Mouse (Mus musculus): Measurements from ENCODE around the gene Cxadr. TPM values are rescaled to one million over a fixed set of nuclear protein-coding genes. Genes with fewer than 3 reads are reported as not detected.

Gene Cxadr
- 67.1 and 76.9 TPM in 2 replicates for polyA plus RNA-seq (2015; fragmentation: Nextera tagmentation; extraction: Ambion mirVana)

DNA sequence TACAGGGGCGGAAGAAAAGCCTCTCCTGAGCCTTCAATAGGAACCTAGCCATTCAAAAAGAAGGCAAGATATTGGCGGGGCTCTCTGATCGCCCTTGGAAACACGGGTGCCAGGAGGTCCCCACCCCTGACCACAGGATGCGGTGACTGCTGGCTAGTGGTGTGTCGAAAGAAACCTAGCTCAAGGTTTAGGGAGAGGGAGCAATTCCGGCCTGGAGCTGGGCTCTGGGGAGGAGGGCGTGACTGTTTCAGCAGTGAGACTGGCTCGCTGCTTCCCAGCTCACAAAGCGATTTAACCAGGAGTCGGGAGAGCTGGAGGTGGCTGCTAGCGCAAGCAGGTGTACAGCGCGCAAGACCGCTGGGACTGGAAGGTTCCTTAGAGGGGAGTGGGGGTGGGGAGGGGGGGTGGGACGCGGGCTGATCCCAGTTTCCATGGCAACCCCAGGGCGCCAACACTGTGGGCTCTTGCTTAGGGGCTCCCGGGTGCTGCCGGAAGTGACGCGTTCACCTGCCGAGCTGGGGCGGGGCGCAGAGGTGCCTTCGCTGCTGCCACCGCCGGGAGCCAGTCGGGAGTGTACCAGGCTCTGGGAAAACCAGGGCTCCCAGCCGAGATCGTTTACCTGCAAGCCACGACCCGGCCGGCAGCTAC, at the start of gene Cxadr:
Gene Cxadr (plus strand): TSS at position 307 of the 648 bp plus-strand sequence.
- H3K9ac ChIP-seq (ENCODE audit: low read length), result peak within 1 kb of the TSS; percentile 86
- peak within 1 kb of the TSS; percentile 79 for H3K4me3 ChIP-seq (replicated peaks; ENCODE audit: low read length)
- H3K4me2 ChIP-seq (ENCODE audit: low read depth, low read length), result peak within 1 kb of the TSS; percentile 92
- H3K9me3 ChIP-seq (replicated peaks; ENCODE audit: control insufficient read depth, low read length), result no peaks in the 10 kb centered on the region
- H3K36me3 ChIP-seq (ENCODE audit: control insufficient read depth, insufficient read depth, low read length), result no peaks in the 10 kb centered on the region
- ATAC-seq (ENCODE audit: insufficient read depth, low FRiP score), result peak; percentile 92
- H3K4me1 ChIP-seq (ENCODE audit: control insufficient read depth, insufficient read depth, low read length), result 0 out of 2 replicates have a peak, but pooled peaks cover 6% of the 10 kb centered on the region
- under 1% methylated on average over 34 of the region's 34 CpGs for WGBS
- 0 out of 2 replicates have a peak, but pooled peaks cover 2% of the 10 kb centered on the region for H3K27me3 ChIP-seq (ENCODE audit: control insufficient read depth, insufficient read depth, low read length)
- peak within 1 kb of the TSS; percentile 91 for H3K27ac ChIP-seq (ENCODE audit: low read length)

DNA sequence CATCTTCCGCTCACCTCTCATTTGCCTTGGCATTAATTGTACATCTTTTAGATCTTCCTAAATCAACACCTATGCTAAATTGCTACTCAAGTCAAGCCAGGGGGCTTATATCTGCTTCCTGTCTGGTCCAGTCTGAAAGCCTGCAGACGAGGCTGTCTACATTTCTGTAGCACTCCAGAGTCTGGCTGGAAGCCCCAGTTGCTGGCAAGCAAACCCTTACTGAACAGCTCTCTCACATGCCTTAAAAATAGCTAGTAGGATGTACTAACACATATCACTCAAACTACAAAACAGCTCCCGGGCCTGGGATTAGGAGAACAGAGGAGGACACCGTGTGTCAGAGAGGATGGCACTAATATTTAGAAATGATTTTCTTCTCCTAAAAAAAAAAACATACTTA, 42.3 kb upstream of the Cxadr start:
- ATAC-seq (ENCODE audit: insufficient read depth, low FRiP score), result no peak
- Histone ChIP-seq H3K9me3 (replicated peaks; ENCODE audit: control insufficient read depth, low read length) (no peaks in the 10 kb centered on the region), H3K27ac (ENCODE audit: low read length) (no peak overlapping the region), H3K4me2 (ENCODE audit: low read depth, low read length) (no peak overlapping the region), H3K27me3 (ENCODE audit: control insufficient read depth, insufficient read depth, low read length) (no peaks in the 10 kb centered on the region), H3K4me3 (replicated peaks; ENCODE audit: low read length) (no peak overlapping the region), H3K9ac (ENCODE audit: low read length) (no peak overlapping the region), H3K36me3 (ENCODE audit: control insufficient read depth, insufficient read depth, low read length) (no peaks in the 10 kb centered on the region), H3K4me1 (ENCODE audit: control insufficient read depth, insufficient read depth, low read length) (peaks cover 3% of the 10 kb centered on the region; the same call in 1 of the 2 replicates)
- WGBS, result 58% methylated on average over 4 of the region's 4 CpGs

DNA sequence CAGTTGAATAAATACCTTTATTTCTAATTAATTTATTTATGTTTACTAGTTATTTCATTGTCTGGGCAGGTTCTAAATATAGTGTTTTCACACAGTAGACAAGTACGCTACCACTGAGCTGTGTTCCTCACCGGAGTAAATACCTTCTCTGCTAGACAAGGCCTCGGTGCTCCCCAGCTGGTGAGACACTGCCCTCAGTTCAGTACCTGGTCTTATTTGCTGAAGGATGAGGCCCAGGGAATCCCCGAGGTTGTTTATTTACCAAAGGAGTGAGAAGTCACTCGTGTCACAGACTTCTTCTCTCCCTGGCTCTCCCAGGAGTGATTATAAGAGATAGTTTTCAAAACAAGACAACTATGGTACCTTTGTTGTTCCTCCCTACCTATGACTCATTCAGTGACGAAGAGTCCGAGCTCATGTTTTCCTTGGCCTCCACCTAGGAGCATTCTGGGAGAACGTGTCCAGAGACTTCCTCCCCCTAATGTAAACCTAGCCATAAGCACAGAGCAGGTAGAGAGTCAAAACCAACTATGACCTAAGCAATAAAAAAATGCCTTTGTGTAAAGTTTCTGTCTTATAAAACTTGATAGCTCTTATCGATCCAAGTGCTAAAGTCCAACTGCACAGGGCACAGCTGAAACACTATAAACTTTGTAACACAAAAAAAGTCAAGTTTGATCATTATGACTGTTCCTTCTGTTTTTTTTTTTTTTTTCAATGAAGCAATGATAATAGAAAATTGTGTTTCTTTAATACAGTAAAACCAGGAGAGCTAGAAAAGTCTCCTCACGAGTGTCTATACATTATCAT, 41.0 kb upstream of the Cxadr start:
- Histone ChIP-seq H3K4me3 (replicated peaks; ENCODE audit: low read length) (no peak overlapping the region), H3K27ac (ENCODE audit: low read length) (peak overlapping the region; percentile 63), H3K9me3 (replicated peaks; ENCODE audit: control insufficient read depth, low read length) (no peaks in the 10 kb centered on the region), H3K4me1 (ENCODE audit: control insufficient read depth, insufficient read depth, low read length) (peaks cover 8% of the 10 kb centered on the region; the same call in 1 of the 2 replicates), H3K27me3 (ENCODE audit: control insufficient read depth, insufficient read depth, low read length) (no peaks in the 10 kb centered on the region), H3K4me2 (ENCODE audit: low read depth, low read length) (no peak overlapping the region), H3K9ac (ENCODE audit: low read length) (no peak overlapping the region), H3K36me3 (ENCODE audit: control insufficient read depth, insufficient read depth, low read length) (no peaks in the 10 kb centered on the region)
- WGBS, result 52% methylated on average over 10 of the region's 10 CpGs
- ATAC-seq (ENCODE audit: insufficient read depth, low FRiP score), result peak; percentile 81

DNA sequence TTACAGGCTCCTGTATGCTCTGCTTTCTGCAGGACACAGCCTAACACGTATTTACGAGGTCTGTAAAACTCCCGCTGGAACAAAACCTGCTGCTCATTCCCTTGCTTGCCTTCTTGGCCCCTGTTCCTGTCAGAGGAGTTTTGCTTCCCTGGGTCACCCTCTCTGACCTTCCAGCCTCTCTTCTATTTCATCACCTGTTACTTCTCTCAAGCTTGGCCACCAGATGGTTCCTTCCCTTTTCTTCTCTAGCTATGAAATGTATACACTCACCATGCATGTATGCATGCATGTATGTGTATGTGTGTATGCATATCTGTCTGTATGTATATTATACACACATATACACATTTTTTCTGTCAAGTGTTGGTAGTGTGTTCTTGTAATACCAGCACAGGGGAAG, 39.8 kb upstream of the Cxadr start:
- H3K4me2 ChIP-seq (ENCODE audit: low read depth, low read length), result no peak overlapping the region
- H3K27ac ChIP-seq (ENCODE audit: low read length), result peak overlapping the region; percentile 63; the same call in 1 of the 2 replicates
- H3K4me1 ChIP-seq (ENCODE audit: control insufficient read depth, insufficient read depth, low read length), result peaks cover 12% of the 10 kb centered on the region
- H3K4me3 ChIP-seq (replicated peaks; ENCODE audit: low read length), result no peak overlapping the region
- no peak overlapping the region for H3K9ac ChIP-seq (ENCODE audit: low read length)
- no peaks in the 10 kb centered on the region for H3K9me3 ChIP-seq (replicated peaks; ENCODE audit: control insufficient read depth, low read length)
- no peaks in the 10 kb centered on the region for H3K36me3 ChIP-seq (ENCODE audit: control insufficient read depth, insufficient read depth, low read length)
- no peak for ATAC-seq (ENCODE audit: insufficient read depth, low FRiP score)
- WGBS, result 65% methylated on average over 3 of the region's 3 CpGs
- no peaks in the 10 kb centered on the region for H3K27me3 ChIP-seq (ENCODE audit: control insufficient read depth, insufficient read depth, low read length)

DNA sequence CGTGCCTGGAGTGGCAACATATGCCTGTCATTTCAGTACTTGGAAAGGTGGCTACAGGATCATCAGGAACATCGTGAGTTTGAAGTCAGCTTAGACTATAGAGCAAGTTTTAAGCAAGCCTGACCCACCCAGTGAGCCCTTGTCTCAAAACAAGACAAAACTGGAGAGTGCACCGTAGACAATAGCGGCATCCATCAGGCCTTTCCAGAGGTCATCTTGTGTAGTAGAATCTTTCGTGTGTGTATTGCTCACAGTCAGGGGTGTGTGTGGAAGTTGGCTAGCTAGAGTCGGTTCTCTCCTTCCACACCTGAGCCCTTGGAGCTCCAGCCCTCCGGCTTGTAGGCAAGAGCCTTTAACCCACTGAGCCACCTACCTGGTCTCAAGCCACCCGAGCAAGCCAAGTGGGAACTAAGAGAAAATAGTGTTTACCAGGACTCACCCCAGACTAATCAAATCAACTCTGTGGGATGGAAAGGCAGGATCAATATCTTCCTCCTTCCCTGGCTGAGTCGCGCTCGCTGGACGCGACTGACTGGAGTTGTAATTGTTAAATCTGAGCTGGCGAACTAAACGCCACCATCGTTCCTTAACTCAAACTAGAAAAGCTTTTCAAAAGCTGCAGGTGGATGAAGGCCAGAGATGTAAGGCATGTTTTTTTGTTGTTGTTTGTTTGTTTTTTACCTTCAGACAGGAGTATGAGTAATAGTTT, 36.7 kb upstream of the Cxadr start:
- Histone ChIP-seq H3K9me3 (replicated peaks; ENCODE audit: control insufficient read depth, low read length) (no peaks in the 10 kb centered on the region), H3K4me3 (replicated peaks; ENCODE audit: low read length) (peak overlapping the region; percentile 47), H3K4me1 (ENCODE audit: control insufficient read depth, insufficient read depth, low read length) (peaks cover 12% of the 10 kb centered on the region), H3K27me3 (ENCODE audit: control insufficient read depth, insufficient read depth, low read length) (no peaks in the 10 kb centered on the region), H3K36me3 (ENCODE audit: control insufficient read depth, insufficient read depth, low read length) (no peaks in the 10 kb centered on the region), H3K27ac (ENCODE audit: low read length) (peak overlapping the region; percentile 93), H3K9ac (ENCODE audit: low read length) (peak overlapping the region; percentile 69), H3K4me2 (ENCODE audit: low read depth, low read length) (peak overlapping the region; percentile 65)
- WGBS, result 19% methylated on average over 16 of the region's 16 CpGs
- 0 out of 2 replicates have a peak, but pooled peaks have one; percentile 3 for ATAC-seq (ENCODE audit: insufficient read depth, low FRiP score)

DNA sequence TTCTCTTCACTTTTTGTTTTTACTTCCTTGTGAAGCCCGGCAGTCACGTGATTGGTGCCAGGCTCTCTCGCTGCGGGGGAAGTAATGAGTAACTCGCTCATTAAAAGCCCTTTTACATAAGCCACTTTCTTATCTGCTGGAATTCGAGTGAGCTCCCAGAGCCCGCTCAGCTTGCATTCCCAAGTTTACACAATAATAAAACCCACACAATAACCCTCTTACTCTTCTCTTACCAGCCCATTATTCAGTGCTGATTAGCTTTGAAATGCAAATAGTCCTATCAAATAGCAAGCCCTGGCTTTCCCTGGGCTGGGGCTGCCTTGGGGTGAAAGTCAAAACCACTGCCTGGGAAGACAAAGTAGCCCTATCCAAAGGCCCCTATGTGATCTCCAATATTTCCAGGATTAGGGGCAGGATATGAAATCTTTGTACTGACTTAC, 36.1 kb upstream of the Cxadr start:
- H3K4me2 ChIP-seq (ENCODE audit: low read depth, low read length), result peak overlapping the region; percentile 65
- peaks cover 12% of the 10 kb centered on the region for H3K4me1 ChIP-seq (ENCODE audit: control insufficient read depth, insufficient read depth, low read length)
- peak overlapping the region; percentile 69 for H3K9ac ChIP-seq (ENCODE audit: low read length)
- no peaks in the 10 kb centered on the region for H3K36me3 ChIP-seq (ENCODE audit: control insufficient read depth, insufficient read depth, low read length)
- peak overlapping the region; percentile 47 for H3K4me3 ChIP-seq (replicated peaks; ENCODE audit: low read length)
- no peaks in the 10 kb centered on the region for H3K27me3 ChIP-seq (ENCODE audit: control insufficient read depth, insufficient read depth, low read length)
- peak overlapping the region; percentile 93 for H3K27ac ChIP-seq (ENCODE audit: low read length)
- ATAC-seq (ENCODE audit: insufficient read depth, low FRiP score), result peak; percentile 84
- 1% methylated on average over 7 of the region's 7 CpGs for WGBS
- H3K9me3 ChIP-seq (replicated peaks; ENCODE audit: control insufficient read depth, low read length), result no peaks in the 10 kb centered on the region

DNA sequence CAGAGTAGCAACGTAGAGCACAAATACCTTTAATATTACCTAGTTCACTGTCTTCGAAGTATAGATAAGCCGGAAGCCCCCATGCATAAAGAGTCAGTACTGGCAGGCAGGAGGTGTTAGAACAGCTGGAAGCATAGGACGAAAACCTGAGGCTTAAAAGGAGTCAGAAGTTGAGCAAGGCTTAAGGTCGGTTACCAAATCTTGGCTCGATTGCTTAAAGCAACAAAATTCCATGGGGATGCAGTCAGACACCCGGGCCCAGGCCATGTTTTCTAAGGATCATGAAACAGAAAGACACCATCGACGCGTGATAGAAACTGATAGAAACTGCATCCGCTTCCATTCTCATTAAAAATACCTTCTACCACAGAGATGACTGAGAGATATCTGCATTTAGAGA, 35.5 kb upstream of the Cxadr start:
- Histone ChIP-seq H3K36me3 (ENCODE audit: control insufficient read depth, insufficient read depth, low read length) (no peaks in the 10 kb centered on the region), H3K27ac (ENCODE audit: low read length) (peak overlapping the region; percentile 65), H3K4me1 (ENCODE audit: control insufficient read depth, insufficient read depth, low read length) (peaks cover 12% of the 10 kb centered on the region), H3K4me2 (ENCODE audit: low read depth, low read length) (no peak overlapping the region), H3K9me3 (replicated peaks; ENCODE audit: control insufficient read depth, low read length) (no peaks in the 10 kb centered on the region), H3K9ac (ENCODE audit: low read length) (no peak overlapping the region), H3K4me3 (replicated peaks; ENCODE audit: low read length) (no peak overlapping the region), H3K27me3 (ENCODE audit: control insufficient read depth, insufficient read depth, low read length) (no peaks in the 10 kb centered on the region)
- 38% methylated on average over 11 of the region's 11 CpGs for WGBS
- ATAC-seq (ENCODE audit: insufficient read depth, low FRiP score), result no peak

DNA sequence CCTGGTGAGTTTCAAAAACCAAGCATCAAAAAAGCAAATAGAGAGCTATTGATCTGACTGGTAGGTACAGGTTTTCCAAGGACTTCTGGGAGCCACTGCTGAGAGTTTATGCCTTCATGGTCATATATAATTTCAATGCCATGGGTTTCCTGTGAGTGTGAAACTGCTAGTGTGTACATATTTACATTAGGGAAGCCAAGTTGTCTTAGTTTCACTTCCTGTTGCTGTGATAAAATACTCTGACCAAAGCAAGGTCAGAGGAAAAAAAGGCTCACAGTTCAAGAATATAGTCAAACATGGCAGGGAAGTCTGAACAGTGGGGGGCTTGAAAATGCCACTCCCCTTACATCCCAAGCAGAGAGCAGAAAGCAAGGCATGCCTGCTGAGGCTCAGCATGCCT, 33.8 kb upstream of the Cxadr start:
- no peak overlapping the region for H3K4me3 ChIP-seq (replicated peaks; ENCODE audit: low read length)

More for the DNA sequence above, 33.8 kb upstream of the Cxadr start:
- Histone ChIP-seq H3K27ac (ENCODE audit: low read length) (peak overlapping the region; percentile 81), H3K9ac (ENCODE audit: low read length) (no peak overlapping the region), H3K9me3 (replicated peaks; ENCODE audit: control insufficient read depth, low read length) (no peaks in the 10 kb centered on the region), H3K36me3 (ENCODE audit: control insufficient read depth, insufficient read depth, low read length) (no peaks in the 10 kb centered on the region), H3K4me1 (ENCODE audit: control insufficient read depth, insufficient read depth, low read length) (peaks cover 12% of the 10 kb centered on the region), H3K27me3 (ENCODE audit: control insufficient read depth, insufficient read depth, low read length) (no peaks in the 10 kb centered on the region), H3K4me2 (ENCODE audit: low read depth, low read length) (no peak overlapping the region)
- peak; percentile 14; the same call in 1 of the 2 replicates for ATAC-seq (ENCODE audit: insufficient read depth, low FRiP score)

Measured in stomach, embryonic 16.5 days (tissue).